Mouse (Mus musculus): Measurements from ENCODE around the gene Crispld2.

DNA sequence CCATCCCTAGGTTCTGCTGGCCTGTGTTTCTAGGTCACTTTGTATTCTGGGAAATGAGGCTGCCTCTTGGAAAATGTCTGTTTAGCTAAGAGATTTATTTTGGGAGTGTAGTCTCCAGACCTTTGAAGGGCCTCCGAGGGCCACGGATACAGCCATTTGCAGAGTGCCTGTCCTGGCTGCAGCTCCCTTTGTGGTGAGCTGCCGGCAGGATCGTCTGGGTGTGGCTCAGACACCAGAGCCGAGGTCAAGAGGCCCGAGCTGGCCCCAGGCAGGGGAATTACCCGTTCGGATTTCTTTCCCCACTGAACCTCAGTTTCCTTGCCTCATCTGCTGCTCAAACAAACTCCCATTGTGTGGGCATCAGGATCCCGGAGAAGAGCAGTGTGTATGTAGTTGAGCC, 43.9 kb downstream of the Crispld2 start:
- TF ChIP-seq CTCF (IDR thresholded peaks at IDR 0.05; ENCODE audit: extremely low read depth, insufficient read length, insufficient replicate concordance, low read depth, low read length) = no peak
- no peak for TF ChIP-seq POLR2A (IDR thresholded peaks at IDR 0.05; ENCODE audit: low read depth, low read length)
